Mouse (Mus musculus): ENCODE measurements around the gene Cxcr5. TPM values are rescaled to one million over a fixed set of nuclear protein-coding genes. Genes with fewer than 3 reads are reported as not detected.

Cxcr5 gene
- polyA plus RNA-seq, 1 experiment from 2014 or later: 0.13 TPM

DNA sequence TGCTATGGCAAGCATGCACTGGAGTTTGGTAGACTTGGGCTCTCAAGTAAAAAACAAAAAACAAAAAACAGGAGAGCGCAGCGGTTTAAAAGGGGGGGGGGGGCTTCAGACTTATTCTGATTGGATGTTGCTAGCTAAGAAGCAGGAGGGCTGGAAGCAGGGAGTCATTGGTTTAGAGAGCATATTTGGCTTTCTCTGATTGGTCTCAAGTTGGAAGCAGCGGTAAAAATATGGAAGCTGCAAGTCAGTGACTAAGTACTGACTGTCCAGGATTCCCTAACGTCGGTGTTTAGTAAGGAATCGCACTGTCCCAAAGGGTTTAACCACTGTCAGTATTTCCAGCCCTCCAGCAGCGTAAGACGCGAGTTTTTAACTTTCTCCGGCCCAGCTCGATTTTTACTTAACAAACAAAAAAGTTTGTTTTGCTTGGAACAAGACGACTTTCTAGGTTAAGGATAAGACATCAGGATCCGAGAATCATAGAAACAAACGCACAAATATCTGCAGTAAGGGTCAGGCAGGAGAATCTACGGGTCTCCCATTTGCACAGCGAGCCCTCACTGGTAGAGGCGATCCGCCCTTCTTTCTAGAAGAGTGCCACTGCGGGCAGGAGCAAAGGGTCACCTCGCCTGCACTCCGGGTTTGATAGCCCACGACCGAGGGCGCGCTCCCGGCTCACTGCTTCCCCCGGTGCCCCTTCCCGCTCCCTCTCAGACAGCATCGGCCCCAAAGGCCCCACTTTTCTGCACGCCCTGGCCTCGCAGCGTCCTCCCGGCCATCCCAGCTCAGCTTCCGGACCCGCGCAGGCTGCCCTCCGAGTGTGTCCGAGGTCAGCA lies 42.0 kb upstream of the Cxcr5 start:
- peak overlapping the region; percentile 99 for H3K4me3 ChIP-seq (ENCODE audit: low read depth, low read length)
- ATAC-seq (replicated peaks; ENCODE audit: insufficient number of reproducible peaks, low FRiP score, low TSS enrichment, low read depth) (peak; percentile 69), DNase-seq (ENCODE audit: low spot score) (peak; percentile 90)
- peak overlapping the region; percentile 100 for H3K9ac ChIP-seq (replicated peaks; ENCODE audit: low read length)
- no peaks in the 10 kb centered on the region for H3K27me3 ChIP-seq (ENCODE audit: control insufficient read depth, insufficient read depth, low read length)
- H3K36me3 ChIP-seq (replicated peaks; ENCODE audit: control insufficient read depth, insufficient read depth, low read depth, low read length): peaks cover 5% of the 10 kb centered on the region; the same call in 1 of the 2 replicates
- H3K4me1 ChIP-seq (ENCODE audit: control insufficient read depth, insufficient read depth, low read length): peaks cover 3% of the 10 kb centered on the region
- H3K9me3 ChIP-seq (replicated peaks; ENCODE audit: control insufficient read depth, low read length): no peaks in the 10 kb centered on the region
- peak overlapping the region; percentile 96 for H3K27ac ChIP-seq (replicated peaks; ENCODE audit: low read depth, low read length)
- WGBS: under 1% methylated on average over 38 of the region's 38 CpGs
- H3K4me2 ChIP-seq (ENCODE audit: low read depth, low read length): peak overlapping the region; percentile 80

DNA sequence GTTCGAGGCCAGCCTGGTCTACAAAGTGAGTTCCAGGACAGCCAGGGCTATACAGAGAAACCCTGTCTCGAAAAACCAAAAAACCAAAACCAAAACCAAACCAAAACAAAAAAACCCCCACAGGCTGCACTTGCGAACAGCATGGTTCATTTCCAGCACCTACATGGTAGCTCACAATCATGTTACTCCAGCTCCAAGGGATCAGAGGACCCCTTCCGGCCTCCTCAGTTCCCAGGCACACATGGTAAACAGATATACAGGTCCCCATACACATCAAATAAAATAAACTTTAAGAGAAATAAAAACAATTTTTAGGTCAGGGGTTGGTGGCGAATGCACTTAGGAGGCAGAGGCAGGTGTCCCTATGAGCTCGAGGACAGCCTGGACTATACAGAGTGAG lies 41.1 kb upstream of the Cxcr5 start:
- DNase-seq (ENCODE audit: low spot score) (no peak), ATAC-seq (replicated peaks; ENCODE audit: insufficient number of reproducible peaks, low FRiP score, low TSS enrichment, low read depth) (no peak)
- 0 out of 2 replicates have a peak overlapping the region, but pooled peaks have one; percentile 96 for H3K27ac ChIP-seq (replicated peaks; ENCODE audit: low read depth, low read length)
- peaks cover 3% of the 10 kb centered on the region; the same call in 1 of the 2 replicates for H3K4me1 ChIP-seq (ENCODE audit: control insufficient read depth, insufficient read depth, low read length)
- H3K9me3 ChIP-seq (replicated peaks; ENCODE audit: control insufficient read depth, low read length): no peaks in the 10 kb centered on the region
- peak overlapping the region; percentile 41; the same call in 1 of the 2 replicates for H3K9ac ChIP-seq (replicated peaks; ENCODE audit: low read length)
- peak overlapping the region; percentile 99 for H3K4me3 ChIP-seq (ENCODE audit: low read depth, low read length)
- H3K4me2 ChIP-seq (ENCODE audit: low read depth, low read length): peak overlapping the region; percentile 80
- H3K36me3 ChIP-seq (replicated peaks; ENCODE audit: control insufficient read depth, insufficient read depth, low read depth, low read length): peaks cover 2% of the 10 kb centered on the region; the same call in 1 of the 2 replicates
- 76% methylated on average over 6 of the region's 6 CpGs for WGBS
- no peaks in the 10 kb centered on the region for H3K27me3 ChIP-seq (ENCODE audit: control insufficient read depth, insufficient read depth, low read length)

DNA sequence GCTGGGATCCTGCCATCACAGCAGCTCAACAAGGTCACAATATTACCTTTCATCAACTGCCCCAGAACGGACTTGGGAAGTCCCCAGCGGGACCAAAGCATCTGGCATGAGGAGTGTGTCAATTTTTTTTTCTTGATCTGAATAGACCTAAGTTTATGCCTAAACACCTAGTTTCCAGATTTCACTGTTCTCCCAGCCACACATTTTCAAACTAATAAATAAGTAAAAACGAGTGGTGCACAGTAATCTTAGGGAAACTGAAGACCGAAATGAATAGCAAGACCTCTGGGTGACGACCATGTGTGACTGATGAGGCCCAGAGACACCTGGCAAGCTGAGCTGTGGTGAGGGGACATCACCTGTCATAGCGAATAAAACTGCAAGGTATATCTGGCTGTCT lies 39.1 kb upstream of the Cxcr5 start:
- 76% methylated on average over 6 of the region's 6 CpGs for WGBS
- H3K4me3 ChIP-seq (ENCODE audit: low read depth, low read length): no peak overlapping the region
- H3K27ac ChIP-seq (replicated peaks; ENCODE audit: low read depth, low read length): no peak overlapping the region
- DNase-seq (ENCODE audit: low spot score) (no peak), ATAC-seq (replicated peaks; ENCODE audit: insufficient number of reproducible peaks, low FRiP score, low TSS enrichment, low read depth) (no peak)
- no peak overlapping the region for H3K9ac ChIP-seq (replicated peaks; ENCODE audit: low read length)
- H3K4me2 ChIP-seq (ENCODE audit: low read depth, low read length): no peak overlapping the region
- H3K9me3 ChIP-seq (replicated peaks; ENCODE audit: control insufficient read depth, low read length): no peaks in the 10 kb centered on the region
- peaks cover 3% of the 10 kb centered on the region; the same call in 1 of the 2 replicates for H3K4me1 ChIP-seq (ENCODE audit: control insufficient read depth, insufficient read depth, low read length)
- no peaks in the 10 kb centered on the region for H3K36me3 ChIP-seq (replicated peaks; ENCODE audit: control insufficient read depth, insufficient read depth, low read depth, low read length)
- no peaks in the 10 kb centered on the region for H3K27me3 ChIP-seq (ENCODE audit: control insufficient read depth, insufficient read depth, low read length)

DNA sequence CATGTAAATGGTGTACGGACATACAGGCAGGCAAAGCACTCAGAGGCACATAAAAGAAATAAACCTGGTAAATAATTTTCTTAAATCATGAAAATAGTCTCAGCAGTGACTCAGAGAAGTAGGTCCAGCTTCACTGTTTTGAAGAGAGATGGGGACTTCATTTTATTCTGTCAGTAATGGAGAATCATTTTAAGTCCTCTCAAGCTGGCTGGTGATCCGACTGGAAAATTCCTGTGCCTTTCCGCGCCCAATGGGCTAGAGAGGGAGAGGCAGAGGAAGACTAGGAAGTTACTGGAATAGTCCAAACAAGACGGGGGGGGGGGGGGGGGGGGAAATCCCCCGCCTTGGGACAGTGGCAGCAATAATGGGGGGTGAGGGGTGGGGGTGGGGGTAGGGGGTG lies 37.9 kb upstream of the Cxcr5 start:
- Histone ChIP-seq H3K36me3 (replicated peaks; ENCODE audit: control insufficient read depth, insufficient read depth, low read depth, low read length) (no peaks in the 10 kb centered on the region), H3K4me2 (ENCODE audit: low read depth, low read length) (no peak overlapping the region; the same call in 1 of the 2 replicates), H3K27ac (replicated peaks; ENCODE audit: low read depth, low read length) (no peak overlapping the region), H3K4me1 (ENCODE audit: control insufficient read depth, insufficient read depth, low read length) (peaks cover 3% of the 10 kb centered on the region; the same call in 1 of the 2 replicates), H3K9me3 (replicated peaks; ENCODE audit: control insufficient read depth, low read length) (no peaks in the 10 kb centered on the region), H3K27me3 (ENCODE audit: control insufficient read depth, insufficient read depth, low read length) (no peaks in the 10 kb centered on the region), H3K4me3 (ENCODE audit: low read depth, low read length) (no peak overlapping the region), H3K9ac (replicated peaks; ENCODE audit: low read length) (no peak overlapping the region)
- no peak for ATAC-seq (replicated peaks; ENCODE audit: insufficient number of reproducible peaks, low FRiP score, low TSS enrichment, low read depth)
- DNase-seq (ENCODE audit: low spot score): no peak
- WGBS: 20% methylated on average over 6 of the region's 6 CpGs

DNA sequence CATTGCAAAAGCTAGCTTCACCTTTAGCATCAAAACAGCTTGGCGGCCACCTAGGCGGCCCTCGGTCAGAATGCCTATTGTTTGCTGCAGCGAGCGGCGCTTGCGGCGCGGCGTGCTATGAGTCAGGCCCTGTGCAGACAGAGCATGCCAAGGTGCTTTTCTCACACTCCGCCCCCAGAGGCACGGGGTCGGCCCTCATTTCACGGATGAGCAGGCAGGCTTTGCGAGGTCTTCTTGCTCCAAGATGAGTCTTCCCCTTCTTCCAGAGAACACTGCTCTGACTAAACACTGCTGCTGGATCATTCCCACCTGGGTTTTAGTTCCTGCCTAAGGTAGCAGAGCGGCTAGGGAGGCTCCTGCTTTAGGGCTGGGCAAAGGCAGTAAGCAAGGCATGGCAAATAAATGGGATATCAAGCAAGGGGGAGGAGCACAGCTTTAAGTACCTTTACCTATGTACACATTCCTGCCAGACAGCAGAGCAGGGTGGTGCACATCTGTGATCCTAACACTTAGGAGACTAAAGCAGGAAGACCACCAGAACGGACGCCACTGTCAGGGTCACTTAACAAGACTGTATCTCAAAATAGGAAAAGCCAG lies 37.3 kb upstream of the Cxcr5 start:
- H3K36me3 ChIP-seq (replicated peaks; ENCODE audit: control insufficient read depth, insufficient read depth, low read depth, low read length): no peaks in the 10 kb centered on the region
- no peaks in the 10 kb centered on the region for H3K9me3 ChIP-seq (replicated peaks; ENCODE audit: control insufficient read depth, low read length)
- no peaks in the 10 kb centered on the region for H3K27me3 ChIP-seq (ENCODE audit: control insufficient read depth, insufficient read depth, low read length)
- H3K4me3 ChIP-seq (ENCODE audit: low read depth, low read length): peak overlapping the region; percentile 3; the same call in 1 of the 2 replicates
- ATAC-seq (replicated peaks; ENCODE audit: insufficient number of reproducible peaks, low FRiP score, low TSS enrichment, low read depth) (peak; percentile 64; the same call in 1 of the 2 replicates), DNase-seq (ENCODE audit: low spot score) (peak; percentile 63)
- 2% methylated on average over 18 of the region's 18 CpGs for WGBS
- H3K4me1 ChIP-seq (ENCODE audit: control insufficient read depth, insufficient read depth, low read length): peaks cover 3% of the 10 kb centered on the region; the same call in 1 of the 2 replicates
- H3K27ac ChIP-seq (replicated peaks; ENCODE audit: low read depth, low read length): no peak overlapping the region
- peak overlapping the region; percentile 30 for H3K4me2 ChIP-seq (ENCODE audit: low read depth, low read length)
- peak overlapping the region; percentile 53 for H3K9ac ChIP-seq (replicated peaks; ENCODE audit: low read length)

DNA sequence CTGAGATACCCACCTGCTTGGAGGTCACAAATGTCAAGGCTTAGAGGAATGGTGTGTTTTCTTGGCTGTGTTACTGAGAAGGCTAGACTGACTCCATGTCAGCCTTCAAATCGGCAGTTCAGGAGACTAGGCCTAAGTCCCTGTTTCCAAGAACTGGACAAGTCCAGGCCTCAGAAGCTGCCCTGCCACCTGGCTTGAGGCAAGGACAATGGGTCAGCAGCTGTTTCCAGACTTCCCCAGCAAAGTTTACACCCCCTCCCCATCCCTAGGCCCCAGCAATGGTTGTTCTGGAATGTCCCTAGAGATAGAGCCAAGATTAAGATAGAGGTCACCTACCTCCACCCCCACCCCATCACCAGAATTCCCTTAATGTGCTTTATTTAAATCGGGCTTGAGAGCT lies 36.1 kb upstream of the Cxcr5 start:
- Histone ChIP-seq H3K27ac (replicated peaks; ENCODE audit: low read depth, low read length) (no peak overlapping the region), H3K9me3 (replicated peaks; ENCODE audit: control insufficient read depth, low read length) (no peaks in the 10 kb centered on the region), H3K27me3 (ENCODE audit: control insufficient read depth, insufficient read depth, low read length) (no peaks in the 10 kb centered on the region), H3K4me2 (ENCODE audit: low read depth, low read length) (no peak overlapping the region), H3K4me1 (ENCODE audit: control insufficient read depth, insufficient read depth, low read length) (peaks cover 3% of the 10 kb centered on the region; the same call in 1 of the 2 replicates), H3K4me3 (ENCODE audit: low read depth, low read length) (no peak overlapping the region), H3K36me3 (replicated peaks; ENCODE audit: control insufficient read depth, insufficient read depth, low read depth, low read length) (no peaks in the 10 kb centered on the region), H3K9ac (replicated peaks; ENCODE audit: low read length) (no peak overlapping the region)
- WGBS: 90% methylated on average over 2 of the region's 2 CpGs
- ATAC-seq (replicated peaks; ENCODE audit: insufficient number of reproducible peaks, low FRiP score, low TSS enrichment, low read depth) (no peak), DNase-seq (ENCODE audit: low spot score) (no peak)

DNA sequence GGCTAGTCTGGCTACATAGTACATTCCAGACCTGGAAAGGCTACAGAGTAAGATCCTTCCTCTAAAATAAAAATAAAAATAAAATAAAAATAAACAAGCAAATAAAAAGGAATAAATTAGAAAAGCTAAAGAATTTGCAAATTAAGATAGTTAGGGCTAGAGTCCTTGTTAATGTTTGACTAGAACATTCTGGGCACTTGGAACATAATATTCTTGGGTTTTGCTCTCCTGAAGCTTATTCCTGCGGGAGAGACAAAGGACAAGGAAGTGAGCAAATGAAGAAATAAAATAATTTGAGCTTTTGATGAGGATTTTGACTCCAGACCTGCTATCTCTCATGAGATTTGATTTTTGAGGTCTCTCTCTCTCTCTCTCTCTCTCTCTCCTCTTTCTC lies 33.9 kb upstream of the Cxcr5 start:
- Histone ChIP-seq H3K4me1 (ENCODE audit: control insufficient read depth, insufficient read depth, low read length) (peaks cover 3% of the 10 kb centered on the region; the same call in 1 of the 2 replicates), H3K36me3 (replicated peaks; ENCODE audit: control insufficient read depth, insufficient read depth, low read depth, low read length) (no peaks in the 10 kb centered on the region), H3K4me3 (ENCODE audit: low read depth, low read length) (no peak overlapping the region), H3K9me3 (replicated peaks; ENCODE audit: control insufficient read depth, low read length) (no peaks in the 10 kb centered on the region), H3K9ac (replicated peaks; ENCODE audit: low read length) (no peak overlapping the region), H3K27me3 (ENCODE audit: control insufficient read depth, insufficient read depth, low read length) (no peaks in the 10 kb centered on the region), H3K27ac (replicated peaks; ENCODE audit: low read depth, low read length) (no peak overlapping the region), H3K4me2 (ENCODE audit: low read depth, low read length) (no peak overlapping the region)
- DNase-seq (ENCODE audit: low spot score): no peak
- ATAC-seq (replicated peaks; ENCODE audit: insufficient number of reproducible peaks, low FRiP score, low TSS enrichment, low read depth): no peak
- 77% methylated on average over 1 of the region's 1 CpGs for WGBS

All from embryonic facial prominence, embryonic 11.5 days (tissue).